Mouse (Mus musculus): Measurements from ENCODE around the gene Faap20. TPM values are rescaled to one million over a fixed set of nuclear protein-coding genes. Genes with fewer than 3 reads are reported as not detected.
"Not testable (repeated sequence)": the region's sequence is repeated elsewhere in the genome, so short reads cannot be mapped to it uniquely, and the experiment has no call there.

The Faap20 gene
- polyA plus RNA-seq, 1 experiment from 2014 or later: 96.4 TPM

GRCm38 (mm10) chr4:155239494-155239893 lies 10.1 kb upstream of the Faap20 start:
- no peak overlapping the region for H3K4me2 ChIP-seq
- H3K27ac ChIP-seq: no peak overlapping the region
- H3K36me3 ChIP-seq (replicated peaks): no peaks in the 10 kb centered on the region
- no peak overlapping the region for H3K4me3 ChIP-seq (replicated peaks)
- H3K9ac ChIP-seq: no peak overlapping the region
- 60% methylated on average over 6 of the region's 6 CpGs for WGBS
- ATAC-seq (ENCODE audit: low FRiP score): no peak
- H3K9me3 ChIP-seq: no peaks in the 10 kb centered on the region
- peaks cover 21% of the 10 kb centered on the region for H3K4me1 ChIP-seq
- 0 out of 2 replicates have a peak, but pooled peaks cover 9% of the 10 kb centered on the region for H3K27me3 ChIP-seq

DNA sequence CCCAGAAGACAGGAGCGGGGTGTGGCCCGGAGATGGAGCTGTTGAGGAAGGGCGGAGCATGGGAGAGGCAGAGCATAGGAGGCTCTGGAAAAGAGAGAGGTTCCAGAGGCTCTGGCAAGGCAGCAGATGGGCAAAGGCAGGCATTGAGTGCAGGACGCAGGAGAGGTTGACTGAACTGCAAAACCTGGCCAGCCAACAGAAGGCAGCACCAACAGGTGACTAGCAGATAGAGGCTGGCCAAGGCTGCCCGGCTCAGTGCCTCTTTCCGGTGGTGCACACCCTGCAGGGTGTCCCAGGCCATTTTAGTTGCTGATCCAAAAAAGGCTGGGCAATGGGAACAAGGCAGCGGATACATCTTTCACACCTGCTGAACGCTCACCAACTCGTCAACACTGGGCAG lies 7.8 kb upstream of the Faap20 start:
- no peak for ATAC-seq (ENCODE audit: low FRiP score)
- Histone ChIP-seq H3K36me3 (replicated peaks) (no peaks in the 10 kb centered on the region), H3K4me3 (replicated peaks) (no peak overlapping the region), H3K4me1 (0 out of 2 replicates have a peak, but pooled peaks cover 2% of the 10 kb centered on the region), H3K27me3 (0 out of 2 replicates have a peak, but pooled peaks cover 9% of the 10 kb centered on the region), H3K9me3 (no peaks in the 10 kb centered on the region), H3K27ac (no peak overlapping the region), H3K4me2 (no peak overlapping the region), H3K9ac (no peak overlapping the region)
- WGBS: 88% methylated on average over 9 of the region's 9 CpGs

DNA sequence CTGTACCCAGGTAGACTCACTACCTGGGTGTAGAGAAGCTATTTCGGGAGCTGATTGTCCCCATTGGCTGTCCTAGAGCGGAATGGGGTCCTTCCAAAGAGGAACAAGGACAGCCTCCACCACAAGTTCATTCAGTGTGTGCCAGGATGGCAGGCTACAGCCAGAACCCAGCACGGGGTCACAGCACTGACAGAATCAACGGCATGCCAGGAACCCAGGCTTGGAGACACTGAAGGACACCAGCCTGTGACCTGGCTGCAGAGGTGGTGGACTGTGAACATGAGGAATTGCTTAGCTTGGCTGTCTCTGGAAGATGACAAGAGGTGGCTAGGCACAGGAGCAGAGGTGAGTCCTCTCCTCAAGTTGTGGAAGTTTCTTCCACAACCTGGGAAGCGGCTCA lies 7.3 kb upstream of the Faap20 start:
- H3K4me2 ChIP-seq: no peak overlapping the region
- ATAC-seq (ENCODE audit: low FRiP score): no peak
- H3K4me3 ChIP-seq (replicated peaks): no peak overlapping the region
- 0 out of 2 replicates have a peak, but pooled peaks cover 3% of the 10 kb centered on the region for H3K4me1 ChIP-seq
- 0 out of 2 replicates have a peak, but pooled peaks cover 9% of the 10 kb centered on the region for H3K27me3 ChIP-seq
- H3K36me3 ChIP-seq (replicated peaks): no peaks in the 10 kb centered on the region
- 94% methylated on average over 5 of the region's 5 CpGs for WGBS
- no peak overlapping the region for H3K9ac ChIP-seq
- H3K9me3 ChIP-seq: no peaks in the 10 kb centered on the region
- no peak overlapping the region for H3K27ac ChIP-seq

DNA sequence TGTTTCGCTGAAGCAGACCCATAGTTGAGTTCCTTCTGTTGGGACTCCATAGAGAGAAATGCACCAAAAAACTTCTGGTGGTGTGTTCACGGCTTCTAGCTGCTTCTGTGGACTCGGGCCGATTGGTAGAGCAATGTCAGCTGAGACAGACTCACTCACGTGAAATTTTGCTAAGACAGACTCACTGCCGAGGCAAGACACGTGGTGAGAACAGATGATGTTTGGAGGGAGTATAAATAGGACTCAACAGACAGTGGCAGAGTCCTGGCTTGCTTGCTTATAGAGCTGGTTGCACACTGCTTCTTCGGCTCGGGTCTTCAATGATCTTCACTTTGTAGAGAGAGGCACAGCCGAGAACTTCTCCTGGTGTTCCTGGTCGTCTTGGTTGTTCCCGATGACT lies 6.4 kb upstream of the Faap20 start:
- H3K9me3 ChIP-seq: no peaks in the 10 kb centered on the region
- no peak overlapping the region for H3K27ac ChIP-seq
- H3K4me1 ChIP-seq: 0 out of 2 replicates have a peak, but pooled peaks cover 3% of the 10 kb centered on the region
- no peak overlapping the region for H3K9ac ChIP-seq
- H3K4me3 ChIP-seq (replicated peaks): no peak overlapping the region
- H3K4me2 ChIP-seq: no peak overlapping the region
- H3K27me3 ChIP-seq: 0 out of 2 replicates have a peak, but pooled peaks cover 9% of the 10 kb centered on the region
- H3K36me3 ChIP-seq (replicated peaks): no peaks in the 10 kb centered on the region
- WGBS: 90% methylated on average over 12 of the region's 12 CpGs
- ATAC-seq (ENCODE audit: low FRiP score): no peak

DNA sequence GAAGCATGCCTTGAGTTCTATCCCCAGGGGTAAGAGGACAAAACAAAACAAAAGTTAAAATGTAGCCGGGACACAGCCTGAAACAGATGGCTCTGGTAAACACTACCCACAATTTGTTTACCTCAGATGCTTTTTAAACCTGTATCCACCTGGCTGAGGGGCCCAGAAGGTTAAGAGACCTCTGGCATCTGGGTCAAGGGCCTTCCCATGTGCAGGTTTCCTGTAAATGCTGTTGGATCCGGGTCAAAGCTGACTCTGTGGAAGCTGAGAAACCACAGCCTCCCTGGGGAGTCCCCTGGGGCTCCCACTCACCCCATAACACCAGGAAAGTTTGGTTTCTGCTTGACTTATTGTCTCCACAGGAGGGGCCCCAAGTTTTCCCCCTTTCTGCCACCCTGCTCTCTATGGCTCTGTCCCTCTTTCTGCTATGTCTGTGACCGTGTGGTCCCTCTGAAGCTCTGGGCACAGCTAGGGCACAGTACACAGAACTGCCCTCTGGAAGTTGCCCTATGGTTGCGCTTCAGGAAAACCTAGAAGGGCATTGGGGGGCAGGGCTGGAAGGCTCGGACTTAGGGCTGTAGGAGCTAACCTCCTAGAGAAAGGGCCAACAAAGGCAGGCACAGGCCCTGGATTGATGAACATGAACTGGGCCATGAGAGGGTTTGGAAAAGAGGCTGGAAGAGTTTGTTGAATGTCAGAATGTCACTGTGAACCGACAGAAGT lies 3.7 kb upstream of the Faap20 start:
- 0 out of 2 replicates have a peak, but pooled peaks cover 9% of the 10 kb centered on the region for H3K27me3 ChIP-seq
- no peak for ATAC-seq (ENCODE audit: low FRiP score)
- 75% methylated on average over 6 of the region's 6 CpGs for WGBS
- no peak overlapping the region; the same call in 1 of the 2 replicates for H3K9ac ChIP-seq
- no peaks in the 10 kb centered on the region for H3K36me3 ChIP-seq (replicated peaks)
- no peaks in the 10 kb centered on the region for H3K9me3 ChIP-seq
- H3K27ac ChIP-seq: no peak overlapping the region
- H3K4me2 ChIP-seq: no peak overlapping the region
- H3K4me1 ChIP-seq: peaks cover 14% of the 10 kb centered on the region
- H3K4me3 ChIP-seq (replicated peaks): no peak overlapping the region

DNA sequence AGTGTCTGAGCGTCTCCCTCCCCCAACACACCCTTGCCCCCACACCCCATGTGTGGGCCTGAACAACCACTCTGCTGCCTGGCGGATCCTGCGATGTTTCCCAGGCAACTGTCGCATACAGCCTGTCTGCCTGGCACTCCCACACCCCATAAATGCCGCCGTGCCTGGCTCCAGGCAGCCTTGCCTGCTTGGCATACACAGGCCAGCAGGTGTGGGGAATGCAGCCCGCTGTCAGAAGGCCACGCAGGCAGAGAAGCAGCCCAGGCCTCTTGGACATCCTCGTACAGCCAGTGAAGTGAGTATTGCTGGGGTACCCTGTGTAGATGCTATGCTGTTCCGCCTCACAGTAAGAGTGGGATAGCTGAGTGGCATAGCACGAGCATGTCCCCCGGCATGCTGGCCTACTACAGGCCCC lies 2.9 kb upstream of the Faap20 start:
- Histone ChIP-seq H3K4me3 (replicated peaks) (no peak overlapping the region), H3K36me3 (replicated peaks) (no peaks in the 10 kb centered on the region), H3K27me3 (0 out of 2 replicates have a peak, but pooled peaks cover 6% of the 10 kb centered on the region), H3K9me3 (no peaks in the 10 kb centered on the region), H3K9ac (no peak overlapping the region), H3K4me1 (peaks cover 21% of the 10 kb centered on the region), H3K4me2 (no peak overlapping the region), H3K27ac (no peak overlapping the region)
- 84% methylated on average over 12 of the region's 12 CpGs for WGBS
- ATAC-seq (ENCODE audit: low FRiP score): no peak

DNA sequence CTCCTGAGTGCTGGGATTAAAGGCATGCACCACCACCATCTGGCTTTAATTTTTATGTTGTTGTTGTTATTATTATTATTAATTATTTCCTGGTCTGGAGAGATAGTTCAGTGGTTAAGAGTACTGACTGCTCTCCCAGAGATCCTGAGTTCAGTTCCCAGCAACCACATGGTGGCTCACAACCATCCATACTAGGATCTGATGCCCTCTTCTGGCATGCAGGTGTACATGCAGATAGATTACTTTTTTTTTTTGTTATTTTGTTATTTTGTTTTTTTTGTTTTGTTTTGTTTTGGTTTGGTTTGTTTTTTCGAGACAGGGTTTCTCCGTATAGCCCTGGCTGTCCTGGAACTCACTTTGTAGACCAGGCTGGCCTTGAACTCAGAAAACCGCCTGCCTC lies 1.5 kb upstream of the Faap20 start:
- H3K4me2 ChIP-seq; H3K27me3 ChIP-seq; H3K9ac ChIP-seq; H3K27ac ChIP-seq; H3K36me3 ChIP-seq (replicated peaks); H3K4me3 ChIP-seq (replicated peaks); H3K9me3 ChIP-seq; ATAC-seq (ENCODE audit: low FRiP score): not testable (repeated sequence)
- 86% methylated on average over 3 of the region's 3 CpGs for WGBS
- peaks cover 33% of the 10 kb centered on the region for H3K4me1 ChIP-seq

DNA sequence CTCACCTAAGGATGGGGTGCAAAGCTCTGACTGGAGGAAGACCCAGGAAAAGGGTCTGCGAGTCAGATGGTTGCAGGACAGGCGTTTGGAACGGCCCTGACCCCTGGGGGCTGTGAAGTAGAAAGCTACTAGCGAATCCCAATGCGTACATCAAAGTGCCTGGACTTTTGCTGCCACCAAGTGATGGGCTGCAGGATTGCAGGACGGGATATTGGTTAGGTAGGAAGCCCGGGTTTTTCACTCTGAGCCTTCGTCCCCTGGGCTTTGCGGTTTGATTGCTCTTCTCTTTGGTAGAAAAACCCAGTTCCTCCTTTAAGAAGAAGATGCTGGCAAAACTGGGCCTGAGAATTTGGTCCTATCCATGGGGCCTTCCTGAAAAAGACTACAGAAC lies 350 bp upstream of the Faap20 start:
- H3K27me3 ChIP-seq: no peaks in the 10 kb centered on the region
- peaks cover 33% of the 10 kb centered on the region for H3K4me1 ChIP-seq
- H3K4me2 ChIP-seq: peak overlapping the region; percentile 93
- H3K4me3 ChIP-seq (replicated peaks): peak overlapping the region; percentile 60
- no peaks in the 10 kb centered on the region for H3K9me3 ChIP-seq
- ATAC-seq (ENCODE audit: low FRiP score): peak; percentile 75
- H3K36me3 ChIP-seq (replicated peaks): peaks cover 11% of the 10 kb centered on the region
- H3K9ac ChIP-seq: peak overlapping the region; percentile 91
- H3K27ac ChIP-seq: peak overlapping the region; percentile 99
- WGBS: 0% methylated on average over 9 of the region's 9 CpGs

- 8% methylated on average over 23 of the region's 23 CpGs for WGBS
- peaks cover 33% of the 10 kb centered on the region for H3K4me1 ChIP-seq
- peak overlapping the region; percentile 99 for H3K27ac ChIP-seq
- H3K4me3 ChIP-seq (replicated peaks): peak overlapping the region; percentile 60
- no peak; the same call in 1 of the 2 replicates for ATAC-seq (ENCODE audit: low FRiP score)
- peak overlapping the region; percentile 93 for H3K4me2 ChIP-seq
- H3K36me3 ChIP-seq (replicated peaks): peaks cover 15% of the 10 kb centered on the region
- H3K9ac ChIP-seq: peak overlapping the region; percentile 91
- H3K9me3 ChIP-seq: no peaks in the 10 kb centered on the region
- no peaks in the 10 kb centered on the region for H3K27me3 ChIP-seq
These were observed 937 bp downstream of the Faap20 start for GRCm38 (mm10) chr4:155250361-155251117.

- Histone ChIP-seq H3K9me3 (no peaks in the 10 kb centered on the region), H3K27me3 (no peaks in the 10 kb centered on the region), H3K36me3 (replicated peaks) (peaks cover 21% of the 10 kb centered on the region), H3K4me1 (peaks cover 33% of the 10 kb centered on the region), H3K9ac (peak overlapping the region; percentile 91; the same call in 1 of the 2 replicates), H3K4me3 (replicated peaks) (peak overlapping the region; percentile 60), H3K27ac (no peak overlapping the region), H3K4me2 (peak overlapping the region; percentile 93)
- no peak for ATAC-seq (ENCODE audit: low FRiP score)
- 52% methylated on average over 3 of the region's 3 CpGs for WGBS
These were observed 1.5 kb downstream of the Faap20 start for GRCm38 (mm10) chr4:155251147-155251546.

GRCm38 (mm10) chr4:155252253-155252652 lies 2.7 kb downstream of the Faap20 start:
- no peak overlapping the region for H3K27ac ChIP-seq
- peaks cover 30% of the 10 kb centered on the region for H3K4me1 ChIP-seq
- H3K36me3 ChIP-seq (replicated peaks): peaks cover 29% of the 10 kb centered on the region
- no peaks in the 10 kb centered on the region for H3K27me3 ChIP-seq
- WGBS: 84% methylated on average over 6 of the region's 6 CpGs
- H3K9ac ChIP-seq: peak overlapping the region; percentile 36; the same call in 1 of the 2 replicates
- peak overlapping the region; percentile 15; the same call in 1 of the 2 replicates for H3K4me2 ChIP-seq
- ATAC-seq (ENCODE audit: low FRiP score): no peak
- H3K4me3 ChIP-seq (replicated peaks): no peak overlapping the region
- H3K9me3 ChIP-seq: no peaks in the 10 kb centered on the region

- Histone ChIP-seq H3K36me3 (replicated peaks) (peaks cover 4% of the 10 kb centered on the region), H3K4me2 (no peak overlapping the region), H3K4me1 (no peaks in the 10 kb centered on the region), H3K9me3 (0 out of 2 replicates have a peak, but pooled peaks cover 2% of the 10 kb centered on the region), H3K27me3 (no peaks in the 10 kb centered on the region), H3K9ac (no peak overlapping the region), H3K27ac (no peak overlapping the region), H3K4me3 (replicated peaks) (no peak overlapping the region)
- no peak for ATAC-seq (ENCODE audit: low FRiP score)
- WGBS: 92% methylated on average over 3 of the region's 3 CpGs
These were observed 15.1 kb downstream of the Faap20 start for GRCm38 (mm10) chr4:155264521-155265321.

Measured in forebrain, embryonic 12.5 days (tissue).